ENCODE assay signal across 8 mouse cellular contexts in genomic region chrX:48094658-48095057, GRCm38 (mm10). TPM values are rescaled to one million over a fixed set of nuclear protein-coding genes. Genes with fewer than 3 reads are reported as not detected.
DNase-seq lines count a peak whose midpoint lies in the region; ATAC-seq and TF ChIP-seq lines count a peak whose summit lies in the region.

No protein-coding gene starts in this region.

- H3K9me3 ChIP-seq in midbrain, embryonic 16.5 days (replicated peaks; ENCODE audit: control insufficient read depth, low read length, poor library complexity, severe bottlenecking): no peaks in the 10 kb centered on the region

- no peaks in the 10 kb centered on the region for H3K36me3 ChIP-seq in midbrain, embryonic 16.5 days (ENCODE audit: control insufficient read depth, insufficient read depth, low read length)

- H3K4me1 ChIP-seq in midbrain, embryonic 16.5 days (ENCODE audit: control insufficient read depth, insufficient read depth, low read length): no peaks in the 10 kb centered on the region

- WGBS in midbrain, embryonic 16.5 days: 71% methylated on average over 4 of the region's 4 CpGs

- H3K27ac ChIP-seq in gastrocnemius, adult 2 months: no peak overlapping the region
- H3K27ac ChIP-seq in midbrain, embryonic 16.5 days (ENCODE audit: low read length): no peak overlapping the region

- no peak overlapping the region for H3K4me3 ChIP-seq in gastrocnemius, adult 2 months
- H3K4me3 ChIP-seq in midbrain, embryonic 16.5 days (ENCODE audit: low read depth, low read length): no peak overlapping the region

- ATAC-seq in megakaryocyte progenitor cell, adult 5-6 weeks (replicated peaks; ENCODE audit: poor library complexity): peak; percentile 78; the same call in 1 of the 2 replicates
- no peak for ATAC-seq in midbrain, embryonic 16.5 days

- peak; percentile 52 for TF ChIP-seq CTCF in gastrocnemius, adult 2 months (IDR thresholded peaks at IDR 0.05)

- intact Hi-C loops in gastrocnemius, adult 2 months (cut with DNase I): no loop called here
- intact Hi-C loops in gastrocnemius, postnatal 36 days (cut with DNase I): no loop called here
- intact Hi-C loops in left cerebral cortex, postnatal 14 days (cut with DNase I): no loop called here

- DNase-seq in gastrocnemius, adult 2 months: no peak
- DNase-seq in gastrocnemius, postnatal 36 days: no peak
- DNase-seq in 416B (ENCODE audit: low read depth): peak; percentile 65
- peak; percentile 51 for DNase-seq in R1 (ENCODE audit: low read depth, low spot score)
- DNase-seq in layer of hippocampus, postnatal 14 days (ENCODE audit: low spot score in 2 of 2): no peak
- no peak for DNase-seq in left cerebral cortex, postnatal 14 days (ENCODE audit: low spot score in 2 of 2)

- H3K9ac ChIP-seq in midbrain, embryonic 16.5 days (ENCODE audit: low read depth, low read length): no peak overlapping the region

- H3K27me3 ChIP-seq in midbrain, embryonic 16.5 days (ENCODE audit: control insufficient read depth, insufficient read depth, low read depth, low read length): no peaks in the 10 kb centered on the region

- H3K4me2 ChIP-seq in midbrain, embryonic 16.5 days (ENCODE audit: low read length): no peak overlapping the region

RNA-seq across cellular contexts. Expression of gene Xpnpep2, which starts 13.9 kb away (rescaled TPM):
- total RNA-seq in gastrocnemius, adult 2 months (2021): under 1 TPM; 0.59 to 0.89 TPM
- under 1 TPM; 0.64 to 0.77 TPM for total RNA-seq in gastrocnemius, postnatal 36 days (2021)
- not detected in 2 replicates for total RNA-seq in megakaryocyte progenitor cell, adult 5-6 weeks (2015)
- total RNA-seq in megakaryocyte progenitor cell, adult 5-6 weeks (2017): not detected in 2 replicates
- under 1 TPM; 0.43 to 0.83 TPM for total RNA-seq in layer of hippocampus, postnatal 14 days (2021)
- under 1 TPM; 0.40 to 0.48 TPM for total RNA-seq in left cerebral cortex, postnatal 14 days (2021)
- 0.55 and 0.84 TPM in 2 replicates for polyA plus RNA-seq in midbrain, embryonic 16.5 days (2015; fragmentation: Nextera tagmentation; extraction: Ambion mirVana)

RNA-seq across cellular contexts. Expression of gene Sash3, which starts 51.6 kb away (rescaled TPM):
- total RNA-seq in gastrocnemius, adult 2 months (2021): under 1 TPM; 0.17 to 0.28 TPM
- total RNA-seq in gastrocnemius, postnatal 36 days (2021): under 1 TPM; 0.30 to 0.79 TPM
- 46.5 and 54.2 TPM in 2 replicates for total RNA-seq in megakaryocyte progenitor cell, adult 5-6 weeks (2015)
- total RNA-seq in megakaryocyte progenitor cell, adult 5-6 weeks (2017): 77.9 and 86.1 TPM in 2 replicates
- 1 to 10 TPM; 1.0 to 1.9 TPM for total RNA-seq in layer of hippocampus, postnatal 14 days (2021)
- 1 to 10 TPM; 1.5 to 1.8 TPM for total RNA-seq in left cerebral cortex, postnatal 14 days (2021)
- 0.65 and 1.2 TPM in 2 replicates for polyA plus RNA-seq in midbrain, embryonic 16.5 days (2015; fragmentation: Nextera tagmentation; extraction: Ambion mirVana)

Comparison
In these comparisons a context has a peak if more than half of its experiments do, and no peak if none do; other contexts are left out.
1. DNase-seq: peak in 416B (single experiment) and R1 (single experiment); none in gastrocnemius, adult 2 months (single experiment), gastrocnemius, postnatal 36 days (0 of 2), layer of hippocampus, postnatal 14 days (0 of 2) and left cerebral cortex, postnatal 14 days (0 of 2).
2. RNA of gene Sash3, which starts 51.6 kb away (total RNA-seq): 46.5 to 86.1 TPM in megakaryocyte progenitor cell, adult 5-6 weeks; 1.0 to 1.9 TPM in layer of hippocampus, postnatal 14 days, 1.5 to 1.8 TPM in left cerebral cortex, postnatal 14 days, 0.30 to 0.79 TPM in gastrocnemius, postnatal 36 days and 0.17 to 0.28 TPM in gastrocnemius, adult 2 months; every median in the first group is over 10 times any median in the second.